Mouse (Mus musculus) urinary bladder, postnatal 4 days (tissue): Measurements from ENCODE around the gene Sass6.
"Not testable (repeated sequence)": the region's sequence is repeated elsewhere in the genome, so short reads cannot be mapped to it uniquely, and the experiment has no call there.

Source experiments
- DNase-seq, 2 experiments: peaks; one replicate each; pipeline ENCODE4 v3.0.0; 2021 to 2022; ENCODE audit warnings: low spot score in 2 of 2

Gene Sass6

GRCm38 (mm10) chr3:116594728-116595602 is at the start of gene Sass6:
TSS of gene Sass6 (plus strand) at chr3:116594982.
- DNase-seq = peak; percentile 95 to 99

- DNase-seq = no peak
Observed at GRCm38 (mm10) chr3:116547430-116547829, 47.4 kb upstream of the Sass6 start.

- no peak for DNase-seq
Observed at GRCm38 (mm10) chr3:116551362-116551761, 43.4 kb upstream of the Sass6 start.

- DNase-seq = not testable (repeated sequence)
Observed at GRCm38 (mm10) chr3:116561315-116561714, 33.5 kb upstream of the Sass6 start.

GRCm38 (mm10) chr3:116562408-116563094 is 32.2 kb upstream of the Sass6 start, which contains the start of gene Lrrc39:
TSS of gene Lrrc39 (plus strand) at chr3:116562973.
- DNase-seq = no peak

- no peak for DNase-seq
Observed at GRCm38 (mm10) chr3:116563095-116563492, 31.7 kb upstream of the Sass6 start.

GRCm38 (mm10) chr3:116570628-116571027 is 24.2 kb upstream of the Sass6 start:
- DNase-seq = no peak

GRCm38 (mm10) chr3:116577286-116577685 is 17.5 kb upstream of the Sass6 start:
- DNase-seq = no peak

GRCm38 (mm10) chr3:116582201-116582600 is 12.6 kb upstream of the Sass6 start:
- no peak for DNase-seq

- peak in 1 of 2 experiments; percentile 62 for DNase-seq
Observed at GRCm38 (mm10) chr3:116594076-116594727, 580 bp upstream of the Sass6 start.

- DNase-seq = no peak
Observed at GRCm38 (mm10) chr3:116595603-116595991, 815 bp downstream of the Sass6 start.

GRCm38 (mm10) chr3:116599705-116600104 is 4.9 kb downstream of the Sass6 start:
- no peak for DNase-seq

GRCm38 (mm10) chr3:116601005-116601404 is 6.2 kb downstream of the Sass6 start:
- no peak for DNase-seq

- DNase-seq = no peak
Observed at GRCm38 (mm10) chr3:116601781-116602180, 7.0 kb downstream of the Sass6 start.

- DNase-seq = no peak
Observed at GRCm38 (mm10) chr3:116604570-116604969, 9.8 kb downstream of the Sass6 start.

GRCm38 (mm10) chr3:116614295-116614892 is 19.6 kb downstream of the Sass6 start, which contains the start of gene Trmt13:
TSS of gene Trmt13 (minus strand) at chr3:116614587.
- no peak for DNase-seq

GRCm38 (mm10) chr3:116615318-116616068 is 20.7 kb downstream of the Sass6 start:
- no peak for DNase-seq

- no peak for DNase-seq
Observed at GRCm38 (mm10) chr3:116618855-116619254, 24.1 kb downstream of the Sass6 start.

GRCm38 (mm10) chr3:116620636-116621370 is 26.0 kb downstream of the Sass6 start:
- no peak for DNase-seq

GRCm38 (mm10) chr3:116622641-116623040 is 27.9 kb downstream of the Sass6 start:
- no peak for DNase-seq
